Comparison of ENCODE assay signal across 20 mouse cellular contexts in the genomic region with DNA sequence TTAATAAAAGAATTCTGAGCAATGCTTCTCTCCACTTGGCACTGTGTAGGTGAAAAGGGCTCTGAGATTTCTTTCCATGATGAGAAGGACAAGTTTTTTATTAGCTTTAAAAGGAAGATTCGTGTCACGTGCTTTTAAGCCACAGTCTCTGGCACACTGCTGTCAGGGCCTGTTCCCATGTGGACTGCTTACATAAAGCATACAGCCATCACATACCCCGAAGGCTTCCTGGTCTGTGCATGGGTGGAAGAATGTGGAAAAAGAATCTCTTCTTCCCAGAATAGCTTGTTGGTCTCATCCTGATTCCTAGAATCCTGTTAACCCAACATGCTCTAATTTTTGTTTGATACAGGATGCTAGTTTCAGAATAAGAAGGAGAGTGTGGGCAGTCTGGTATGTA.
DNase-seq lines count a peak whose midpoint lies in the region; ATAC-seq lines count a peak whose summit lies in the region.
"Had no signal": no experiment of that assay in that cellular context is flagged by ENCODE, and none has a peak within 500 bp of the region (broad histone marks: within the 10 kb centered on the region; RNA-seq: fewer than 3 reads in every experiment).

No protein-coding gene starts in this region.

- H3K4me3 ChIP-seq in embryonic facial prominence, embryonic 14.5 days (ENCODE audit: low read depth, low read length), result no peak overlapping the region
- H3K4me3 ChIP-seq in embryonic facial prominence, embryonic 10.5 days, result no peak overlapping the region
- H3K4me3 ChIP-seq in heart, embryonic 10.5 days, result no peak overlapping the region
- H3K4me3 ChIP-seq: embryonic facial prominence, embryonic 13.5 days; forebrain, embryonic 10.5 days; forebrain, embryonic 12.5 days had no signal

- no peak overlapping the region for H3K9ac ChIP-seq in embryonic facial prominence, embryonic 14.5 days (ENCODE audit: low read depth, low read length)
- H3K9ac ChIP-seq: embryonic facial prominence, embryonic 13.5 days; forebrain, embryonic 12.5 days had no signal

- DNase-seq in embryonic facial prominence, embryonic 14.5 days (ENCODE audit: low spot score), result peak; percentile 54
- DNase-seq in embryonic facial prominence, embryonic 10.5 days (ENCODE audit: low spot score), result no peak
- peak; percentile 85 for DNase-seq in heart, adult 11 months
- no peak for DNase-seq in heart, embryonic 10.5 days (ENCODE audit: low spot score)
- DNase-seq in right cerebral cortex, postnatal 25 days, result peak; percentile 2
- no peak for DNase-seq in right cerebral cortex, adult 18-20 months
- DNase-seq: adrenal gland, adult 2 months; adrenal gland, postnatal 10 days; adrenal gland, postnatal 25 days; cerebellum, adult 11-12 months; cerebellum, adult 2 months; cerebellum, adult 9-10 months; cerebellum, postnatal 10 days; cerebellum, postnatal 25 days had no signal

- H3K27ac ChIP-seq in embryonic facial prominence, embryonic 14.5 days (replicated peaks; ENCODE audit: low read depth, low read length), result no peak overlapping the region
- H3K27ac ChIP-seq in embryonic facial prominence, embryonic 10.5 days (replicated peaks), result no peak overlapping the region
- H3K27ac ChIP-seq in heart, embryonic 10.5 days, result no peak overlapping the region
- H3K27ac ChIP-seq: embryonic facial prominence, embryonic 13.5 days; forebrain, embryonic 10.5 days; forebrain, embryonic 12.5 days had no signal

- H3K36me3 ChIP-seq in embryonic facial prominence, embryonic 14.5 days (ENCODE audit: control insufficient read depth, insufficient read depth, low read length), result no peaks in the 10 kb centered on the region
- H3K36me3 ChIP-seq in embryonic facial prominence, embryonic 10.5 days (replicated peaks), result peaks cover 3% of the 10 kb centered on the region; the same call in 1 of the 2 replicates
- H3K36me3 ChIP-seq in heart, embryonic 10.5 days, result no peaks in the 10 kb centered on the region
- H3K36me3 ChIP-seq: embryonic facial prominence, embryonic 13.5 days; forebrain, embryonic 10.5 days; forebrain, embryonic 12.5 days had no signal

- H3K4me1 ChIP-seq in embryonic facial prominence, embryonic 14.5 days (ENCODE audit: control insufficient read depth, insufficient read depth, low read length), result 0 out of 2 replicates have a peak, but pooled peaks cover 4% of the 10 kb centered on the region
- H3K4me1 ChIP-seq in embryonic facial prominence, embryonic 10.5 days, result no peaks in the 10 kb centered on the region
- H3K4me1 ChIP-seq in heart, embryonic 10.5 days, result no peaks in the 10 kb centered on the region
- H3K4me1 ChIP-seq: forebrain, embryonic 10.5 days; forebrain, embryonic 12.5 days had no signal

- H3K4me2 ChIP-seq in embryonic facial prominence, embryonic 14.5 days (ENCODE audit: low read depth, low read length), result no peak overlapping the region
- H3K4me2 ChIP-seq: embryonic facial prominence, embryonic 13.5 days; forebrain, embryonic 12.5 days had no signal

- WGBS in embryonic facial prominence, embryonic 14.5 days, result 37% methylated on average over 3 of the region's 3 CpGs
- 77% methylated on average over 3 of the region's 3 CpGs for WGBS in embryonic facial prominence, embryonic 10.5 days
- 65% methylated on average over 3 of the region's 3 CpGs for WGBS in heart, embryonic 10.5 days

- H3K9me3 ChIP-seq in embryonic facial prominence, embryonic 14.5 days (ENCODE audit: control insufficient read depth, low read length), result peaks cover 9% of the 10 kb centered on the region; the same call in 1 of the 2 replicates
- peaks cover 15% of the 10 kb centered on the region for H3K9me3 ChIP-seq in embryonic facial prominence, embryonic 10.5 days
- H3K9me3 ChIP-seq in heart, embryonic 10.5 days, result peaks cover 13% of the 10 kb centered on the region

- no peak for ATAC-seq in embryonic facial prominence, embryonic 14.5 days (ENCODE audit: low read depth)
- no peak for ATAC-seq in erythroid progenitor cell, adult 5-6 weeks (replicated peaks; ENCODE audit: low FRiP score, poor library complexity, severe bottlenecking)
- ATAC-seq: forebrain, embryonic 14.5 days; forebrain, embryonic 16.5 days had no signal

- H3K27me3 ChIP-seq in embryonic facial prominence, embryonic 14.5 days (replicated peaks; ENCODE audit: control insufficient read depth, insufficient read depth, low read length), result no peaks in the 10 kb centered on the region
- no peaks in the 10 kb centered on the region for H3K27me3 ChIP-seq in embryonic facial prominence, embryonic 10.5 days (replicated peaks; ENCODE audit: low read depth, poor library complexity, severe bottlenecking)
- no peaks in the 10 kb centered on the region for H3K27me3 ChIP-seq in heart, embryonic 10.5 days (ENCODE audit: insufficient read depth, poor library complexity, severe bottlenecking)
- H3K27me3 ChIP-seq: embryonic facial prominence, embryonic 13.5 days; forebrain, embryonic 12.5 days had no signal

Comparison
In these comparisons a context has a peak if more than half of its experiments do, and no peak if none do; other contexts are left out.
1. DNase-seq: peak in embryonic facial prominence, embryonic 14.5 days (single experiment), heart, adult 11 months (single experiment) and right cerebral cortex, postnatal 25 days (single experiment); none in embryonic facial prominence, embryonic 10.5 days (single experiment), heart, embryonic 10.5 days (single experiment) and right cerebral cortex, adult 18-20 months (single experiment).